Mouse (Mus musculus) spleen, embryonic (tissue): Measurements from ENCODE around the gene Pcca.

Experiments
- CTCF ChIA-PET: fragments of 350-600 bp; sonication (Branson Sonifier 250); formaldehyde crosslinking; loops from one replicate; lab custom pipeline; 2022; lab: Charles Lee

Gene Pcca

DNA sequence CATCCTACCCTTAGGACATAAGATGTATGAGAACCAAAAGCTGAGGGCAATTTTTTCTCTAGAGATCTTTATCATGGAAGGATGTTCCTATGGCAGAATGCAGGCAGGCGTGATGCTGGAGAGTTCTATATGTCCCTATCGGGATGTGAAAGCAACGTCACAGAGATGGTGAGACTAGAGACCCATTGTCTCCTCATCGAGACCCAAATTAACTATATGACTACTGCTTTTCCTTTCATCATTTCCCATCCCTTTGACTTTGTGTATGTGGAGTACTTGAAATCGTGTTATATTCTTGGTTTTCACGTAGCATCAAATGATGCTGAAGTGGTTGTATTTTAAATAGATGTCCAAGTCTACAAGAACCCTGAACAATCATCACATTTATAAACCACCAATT lies 379.5 kb downstream of the Pcca start, which contains the start of gene Ggact:
Gene Ggact (minus strand): TSS at position 101 of the 400 bp plus-strand sequence.
- CTCF ChIA-PET: no interaction called here

DNA sequence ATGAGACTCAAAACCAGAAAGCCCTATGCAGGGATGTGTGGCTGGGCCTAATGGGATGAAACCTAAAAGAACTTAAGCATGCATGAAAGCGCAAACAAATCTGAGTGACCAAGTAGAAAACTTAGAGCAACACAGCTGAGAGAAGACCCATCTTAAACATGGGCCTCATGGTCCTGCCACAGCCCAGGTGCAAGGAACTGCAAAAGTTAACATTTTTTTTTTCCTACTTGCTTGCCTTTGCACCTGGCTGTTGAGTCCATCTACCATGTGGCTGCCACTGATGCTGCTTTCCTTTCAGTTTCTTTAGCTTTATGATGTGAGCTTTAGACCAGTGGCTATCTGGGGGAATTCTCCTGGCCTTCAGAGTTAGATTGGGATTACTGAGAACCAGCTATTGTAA lies 383.6 kb downstream of the Pcca start:
- CTCF ChIA-PET: no interaction called here

DNA sequence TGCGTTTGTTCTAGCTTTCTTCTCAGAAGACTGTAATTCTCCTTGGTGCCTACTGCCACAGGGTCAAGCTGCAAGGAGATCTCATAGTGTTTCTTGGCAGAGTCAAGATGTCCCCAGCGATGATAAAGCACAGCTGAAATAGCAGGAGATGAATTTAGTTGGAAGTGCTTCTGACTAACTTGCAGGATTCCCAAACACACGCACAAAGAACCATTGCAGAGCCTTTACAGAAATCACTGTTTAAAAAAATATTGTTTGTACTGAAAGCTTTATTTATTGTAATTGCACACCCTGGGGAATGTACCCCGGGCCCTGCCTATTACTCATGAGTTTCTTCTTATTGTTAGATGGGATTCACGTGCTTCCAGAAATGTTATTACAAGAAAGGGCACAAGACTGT lies 385.9 kb downstream of the Pcca start:
- CTCF ChIA-PET: no interaction called here

DNA sequence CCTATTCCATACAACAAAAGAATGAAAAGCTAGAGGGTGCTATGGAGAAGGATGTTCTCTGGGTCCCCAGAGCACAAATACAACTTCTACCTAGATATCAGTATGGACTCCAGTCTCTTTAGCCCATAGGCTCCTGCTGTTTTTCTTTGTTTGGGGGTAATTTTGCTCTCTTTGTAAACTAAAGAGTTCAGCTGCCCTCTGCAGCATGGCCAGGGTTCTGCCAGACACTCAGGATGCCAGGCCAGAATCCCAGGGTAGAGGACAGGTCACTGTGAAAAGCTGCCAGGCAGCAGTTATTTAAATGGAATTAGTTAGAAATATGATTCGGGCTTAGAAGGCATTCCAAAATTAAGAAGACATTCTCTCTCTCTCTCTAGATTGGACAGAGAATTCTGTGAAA lies 402.3 kb downstream of the Pcca start:
- CTCF ChIA-PET: interaction anchor here (0.7 kb wide), 1 partner anchor 419 kb away, joined by 7 read pairs; no protein-coding TSS in a partner anchor
